Mouse (Mus musculus): ENCODE results near the gene Nudt17.

DNA sequence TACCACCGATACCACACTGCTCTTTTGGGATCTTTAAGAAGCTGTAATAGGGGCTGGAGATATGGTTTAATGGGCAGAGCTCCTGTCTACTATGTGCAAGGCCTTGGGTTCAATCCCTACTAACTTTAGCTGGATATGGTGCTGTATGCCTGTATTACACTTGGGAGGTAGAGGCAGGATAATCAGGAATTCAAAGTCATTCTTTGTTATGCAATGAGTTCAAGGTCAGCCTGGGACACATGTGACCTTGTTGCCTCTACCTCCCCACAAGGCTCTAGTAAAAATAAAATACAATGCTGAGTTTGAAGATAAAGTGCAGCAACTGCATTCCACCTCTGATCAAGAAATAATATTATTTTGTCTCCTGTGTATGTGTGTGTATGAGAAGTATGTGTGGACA, 25.6 kb upstream of the Nudt17 start:
- TF ChIP-seq POLR2A (IDR thresholded peaks at IDR 0.05; ENCODE audit: borderline replicate concordance, extremely low read depth, insufficient read depth, insufficient read length, poor library complexity, severe bottlenecking) (no peak), CTCF (IDR thresholded peaks at IDR 0.05; ENCODE audit: borderline replicate concordance, extremely low read depth, insufficient read depth, insufficient read length) (no peak)

Measured in brain, embryonic 14.5 days (tissue).